Mouse (Mus musculus) kidney, postnatal 0 days (tissue): ENCODE results near the gene Amelx. TPM values are rescaled to one million over a fixed set of nuclear protein-coding genes. Genes with fewer than 3 reads are reported as not detected.

Experiments used
- ATAC-seq: fragments of 200-750 bp; cut with Nextera tagmentation; replicated peaks from 2 replicates; pipeline ENCODE4 v1.8.0; 2017; ENCODE audit warnings: low read depth, moderate number of reproducible peaks, moderate TSS enrichment, moderate library complexity; ENCODE audit not compliant: low FRiP score
- DNase-seq: peaks from one replicate; pipeline ENCODE4 v3.0.0-alpha.2; 2016; ENCODE audit warnings: low spot score
- H3K27ac ChIP-seq: fragments of 300-500 bp; sonication (generic); 2 replicates; pipeline ENCODE4 v1.5.1; 2014; ENCODE audit warnings: mild to moderate bottlenecking
- H3K27me3 ChIP-seq: fragments of 300-500 bp; sonication (generic); 2 replicates; pipeline ENCODE4 v1.6.1; 2014; ENCODE audit warnings: low read length, mixed read lengths; ENCODE audit not compliant: insufficient read depth
- H3K36me3 ChIP-seq: fragments of 300-500 bp; sonication (generic); 2 replicates; pipeline ENCODE4 v1.6.1; 2014; ENCODE audit warnings: low read length, mixed read lengths; ENCODE audit not compliant: insufficient read depth
- H3K4me1 ChIP-seq: fragments of 300-500 bp; sonication (generic); replicated peaks from 2 replicates; pipeline ENCODE4 v1.6.1; 2014; ENCODE audit warnings: antibody characterized with exemption, low read length, mixed read lengths; ENCODE audit not compliant: insufficient read depth
- H3K4me2 ChIP-seq: fragments of 300-500 bp; sonication (generic); 2 replicates; pipeline ENCODE4 v1.6.1; 2014; ENCODE audit warnings: mild to moderate bottlenecking, low read length, moderate library complexity, mixed read lengths
- H3K4me3 ChIP-seq: fragments of 300-500 bp; sonication (generic); replicated peaks from 2 replicates; pipeline ENCODE4 v1.5.1; 2014; ENCODE audit warnings: low read depth, low read length
- H3K9ac ChIP-seq: fragments of 300-500 bp; sonication (generic); 2 replicates; pipeline ENCODE4 v1.6.1; 2014; ENCODE audit warnings: low read depth, low read length
- H3K9me3 ChIP-seq: fragments of 300-500 bp; sonication (generic); replicated peaks from 2 replicates; pipeline ENCODE4 v1.6.1; 2016; ENCODE audit warnings: low read length, inconsistent platforms, mixed read lengths
- CTCF ChIP-seq: IDR thresholded peaks from 2 replicates; pipeline ENCODE4 v1.5.1; 2016; ENCODE audit warnings: antibody characterized with exemption, low read depth, mild to moderate bottlenecking, moderate library complexity
- WGBS: fragments of 180-500 bp; shearing (Covaris S2); extraction: QIAGEN DNeasy Blood & Tissue Kit; methylation state at CpG from one replicate; pipeline ENCODE4 v1.1.7; 2014; 5-methylcytosine and 5-hydroxymethylcytosine counted together
- polyA plus RNA-seq: library from polyadenylated mRNA; unstranded; fragments of >200 nt; fragmentation: Nextera tagmentation; extraction: Ambion mirVana; gene quantifications from 2 replicates; pipeline ENCODE4 v1.2.1, GENCODE M21; 2015

The Amelx gene
- not detected in 2 replicates for polyA plus RNA-seq

DNA sequence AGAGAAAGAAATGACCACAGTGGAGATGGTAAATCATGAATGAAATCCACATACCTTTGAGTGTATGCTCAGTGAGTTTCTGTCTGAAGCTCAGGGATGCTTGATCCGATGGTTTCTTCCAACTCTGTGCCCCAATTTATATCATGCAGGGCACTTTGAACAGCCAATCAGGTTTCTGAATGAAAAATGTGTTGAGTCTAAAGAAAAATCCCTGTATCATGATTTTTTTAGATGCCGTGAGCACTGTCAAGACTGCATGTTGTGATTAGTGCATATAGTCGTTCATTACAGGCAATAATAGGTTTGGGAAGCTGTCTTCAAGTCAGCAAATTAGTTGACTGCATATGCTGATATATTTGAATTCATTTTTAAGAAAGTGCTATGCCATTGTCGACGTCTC lies at the start of gene Amelx:
Amelx (minus strand) TSS at position 101 of the 400 bp plus-strand sequence.
- DNase-seq (no peak), ATAC-seq (no peak)
- H3K36me3 ChIP-seq: no peaks in the 10 kb centered on the region
- 81% methylated on average over 5 of the region's 5 CpGs for WGBS
- no peak within 1 kb of the TSS for H3K4me3 ChIP-seq
- no peak within 1 kb of the TSS for H3K9ac ChIP-seq
- no peaks in the 10 kb centered on the region for H3K9me3 ChIP-seq
- H3K27me3 ChIP-seq: no peaks in the 10 kb centered on the region
- TF ChIP-seq CTCF: no peak
- no peak within 1 kb of the TSS for H3K27ac ChIP-seq
- no peaks in the 10 kb centered on the region for H3K4me1 ChIP-seq
- H3K4me2 ChIP-seq: no peak within 1 kb of the TSS

DNA sequence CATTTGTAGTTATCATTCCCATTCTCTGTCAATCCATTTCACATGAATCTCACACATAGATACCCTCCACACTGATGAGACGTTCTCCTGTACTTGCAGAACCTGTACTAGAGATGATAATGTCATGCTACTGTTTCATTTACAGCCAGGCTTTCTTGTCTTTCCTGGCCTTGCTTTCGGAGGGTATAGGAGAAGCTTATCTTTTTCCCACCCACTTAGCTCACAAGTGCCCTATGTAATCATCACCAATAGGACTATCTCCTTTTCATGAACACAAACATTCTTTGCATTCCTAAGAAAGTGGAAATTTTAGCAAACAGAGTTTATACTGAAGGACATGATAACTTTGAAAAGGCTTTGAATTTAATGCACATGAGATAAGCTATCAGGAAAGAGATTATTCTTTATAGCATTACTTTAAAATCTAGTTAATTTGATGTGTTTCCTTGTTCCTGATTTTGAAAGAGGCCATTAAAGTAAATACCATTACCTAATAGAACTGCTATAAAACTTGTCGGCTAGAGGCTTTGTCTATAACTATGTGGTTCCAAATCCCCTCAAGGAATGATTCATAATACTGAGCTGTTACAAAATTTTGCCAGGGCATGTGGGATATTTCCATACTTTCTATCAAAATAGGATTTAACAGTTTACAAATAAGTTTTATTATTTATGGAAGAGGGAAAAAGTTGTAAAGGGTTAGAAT lies 35.5 kb upstream of the Amelx start:
- Histone ChIP-seq H3K4me3 (no peak overlapping the region), H3K27ac (no peak overlapping the region), H3K27me3 (no peaks in the 10 kb centered on the region), H3K4me1 (no peaks in the 10 kb centered on the region), H3K4me2 (no peak overlapping the region), H3K9ac (no peak overlapping the region), H3K36me3 (no peaks in the 10 kb centered on the region), H3K9me3 (no peaks in the 10 kb centered on the region)
- WGBS: 68% methylated on average over 3 of the region's 3 CpGs
- TF ChIP-seq CTCF: no peak
- DNase-seq (no peak), ATAC-seq (no peak)

GRCm38 (mm10) chrX:169220064-169220463 lies 33.1 kb upstream of the Amelx start:
- H3K4me2 ChIP-seq: no peak overlapping the region
- H3K4me1 ChIP-seq: no peaks in the 10 kb centered on the region
- no peaks in the 10 kb centered on the region for H3K27me3 ChIP-seq
- 64% methylated on average over 8 of the region's 8 CpGs for WGBS
- DNase-seq (no peak), ATAC-seq (no peak)
- no peak overlapping the region for H3K27ac ChIP-seq
- no peaks in the 10 kb centered on the region for H3K9me3 ChIP-seq
- H3K4me3 ChIP-seq: no peak overlapping the region
- H3K9ac ChIP-seq: no peak overlapping the region
- TF ChIP-seq CTCF: no peak
- no peaks in the 10 kb centered on the region for H3K36me3 ChIP-seq

GRCm38 (mm10) chrX:169210019-169210418 lies 23.0 kb upstream of the Amelx start:
- 64% methylated on average over 3 of the region's 3 CpGs for WGBS
- no peak for ATAC-seq
- DNase-seq: no peak

GRCm38 (mm10) chrX:169178634-169179033 lies 8.4 kb downstream of the Amelx start:
- TF ChIP-seq CTCF: no peak
- DNase-seq (no peak), ATAC-seq (no peak)
- Histone ChIP-seq H3K9me3 (no peaks in the 10 kb centered on the region), H3K4me2 (no peak overlapping the region), H3K4me3 (no peak overlapping the region), H3K27me3 (no peaks in the 10 kb centered on the region), H3K27ac (no peak overlapping the region), H3K4me1 (no peaks in the 10 kb centered on the region), H3K9ac (no peak overlapping the region), H3K36me3 (no peaks in the 10 kb centered on the region)
- WGBS: 74% methylated on average over 2 of the region's 2 CpGs

More at GRCm38 (mm10) chrX:169210019-169210418, 23.0 kb upstream of the Amelx start:
- H3K36me3 ChIP-seq: no peaks in the 10 kb centered on the region
- H3K9me3 ChIP-seq: no peaks in the 10 kb centered on the region
- no peak overlapping the region for H3K27ac ChIP-seq
- H3K4me3 ChIP-seq: no peak overlapping the region
- H3K4me2 ChIP-seq: no peak overlapping the region
- H3K4me1 ChIP-seq: no peaks in the 10 kb centered on the region
- TF ChIP-seq CTCF: no peak
- no peak overlapping the region for H3K9ac ChIP-seq
- H3K27me3 ChIP-seq: no peaks in the 10 kb centered on the region

DNA sequence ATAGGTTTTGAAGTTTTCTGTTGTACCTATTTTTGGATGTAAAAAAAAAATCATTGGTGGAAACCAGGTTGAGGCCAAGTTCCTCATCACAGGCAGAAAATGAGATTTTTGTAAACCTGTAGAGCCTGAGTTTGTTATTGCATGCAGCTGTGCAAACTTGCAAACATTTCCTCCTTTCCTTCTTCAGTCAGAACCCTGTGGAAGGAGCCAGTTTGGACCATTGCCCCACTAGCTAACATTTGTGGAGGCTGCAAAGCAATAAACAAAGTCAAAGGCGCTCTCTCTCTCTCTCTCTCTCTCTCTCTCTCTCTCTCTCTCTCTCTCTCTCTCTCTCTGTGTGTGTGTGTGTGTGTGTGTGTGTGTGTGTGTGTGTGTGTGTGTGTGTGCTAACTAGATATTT lies 13.2 kb downstream of the Amelx start:
- Histone ChIP-seq H3K4me3 (no peak overlapping the region), H3K27ac (no peak overlapping the region), H3K4me2 (no peak overlapping the region), H3K36me3 (no peaks in the 10 kb centered on the region), H3K9me3 (no peaks in the 10 kb centered on the region), H3K9ac (no peak overlapping the region), H3K4me1 (no peaks in the 10 kb centered on the region), H3K27me3 (no peaks in the 10 kb centered on the region; the same call in 1 of the 2 replicates)
- no peak for ATAC-seq
- WGBS: 70% methylated on average over 1 of the region's 1 CpGs
- no peak for DNase-seq
- TF ChIP-seq CTCF: no peak
